ENCODE assay signal across 21 mouse cellular contexts in genomic region chr4:115701468-115701867, GRCm38 (mm10). TPM values are rescaled to one million over a fixed set of nuclear protein-coding genes. Genes with fewer than 3 reads are reported as not detected.
A peak's percentile ranks its signal among the peaks of the same experiment; 100 is the strongest.
DNase-seq lines count a peak whose midpoint lies in the region; TF ChIP-seq lines count a peak whose summit lies in the region.
"Had no signal": no experiment of that assay in that cellular context is flagged by ENCODE, and none has a peak within 500 bp of the region (broad histone marks: within the 10 kb centered on the region; RNA-seq: fewer than 3 reads in every experiment).

No protein-coding gene starts in this region.

- intact Hi-C loops in gastrocnemius, adult 2 months (cut with DNase I): loop anchor here (5.0 kb wide), 1 partner anchor 54 kb away; the partner anchor contains the start of gene Cyp4b1
- intact Hi-C loops in gastrocnemius, postnatal 14 days (cut with DNase I; ENCODE audit: low total_unique reads): loop anchor here (10.0 kb wide), 1 partner anchor 227 kb away; no protein-coding TSS in a partner anchor
- intact Hi-C loops in heart, postnatal 25 days (cut with DNase I): no loop called here

- DNase-seq in gastrocnemius, adult 2 months: peak; percentile 16
- no peak for DNase-seq in gastrocnemius, postnatal 14 days
- DNase-seq in heart, adult 8-10 months (ENCODE audit: low spot score): peak; percentile 55
- no peak for DNase-seq in heart, postnatal 25 days (ENCODE audit: low spot score)
- peak; percentile 24 for DNase-seq in kidney, postnatal 14 days
- no peak for DNase-seq in kidney, adult 8-10 months
- DNase-seq in urinary bladder, postnatal 10 days (ENCODE audit: low spot score): no peak
- DNase-seq: adrenal gland, postnatal 14 days; cerebellum, adult 18-20 months; cerebellum, adult 9-11 months; embryo, embryonic 11 days; gastrocnemius, postnatal 10 days; kidney, adult 18-20 months had no signal

- no peak for TF ChIP-seq CTCF in gastrocnemius, adult 2 months (IDR thresholded peaks at IDR 0.05)

- H3K4me3 ChIP-seq in gastrocnemius, adult 2 months: no peak overlapping the region
- H3K4me3 ChIP-seq: embryonic facial prominence, embryonic 15.5 days; erythroblast, embryonic 14.5 days; forebrain, embryonic 10.5 days; hindbrain, embryonic 10.5 days; intestine, embryonic 15.5 days had no signal

- no peak overlapping the region; the same call in 1 of the 2 replicates for H3K27ac ChIP-seq in gastrocnemius, adult 2 months
- H3K27ac ChIP-seq: embryonic facial prominence, embryonic 15.5 days; forebrain, embryonic 10.5 days; hindbrain, embryonic 10.5 days; hindbrain, embryonic 14.5 days; intestine, embryonic 15.5 days had no signal

RNA-seq across cellular contexts. Expression of gene Efcab14, which starts 36.1 kb away (rescaled TPM):
- 10 to 100 TPM; 35.7 to 49.5 TPM for total RNA-seq in gastrocnemius, adult 2 months (2021)
- 10 to 100 TPM; 25.0 to 27.2 TPM for total RNA-seq in gastrocnemius, postnatal 14 days (2021)
- 10 to 100 TPM; 39.9 to 43.2 (median 42.3) TPM for total RNA-seq in heart, adult 8-10 months (2022)
- total RNA-seq in heart, postnatal 25 days (2021): 10 to 100 TPM; 33.4 to 37.0 TPM

RNA-seq across cellular contexts. Expression of gene Cyp4b1, which starts 53.9 kb away (rescaled TPM):
- 1 to 10 TPM; 2.6 to 4.5 TPM for total RNA-seq in gastrocnemius, adult 2 months (2021)
- total RNA-seq in gastrocnemius, postnatal 14 days (2021): 1 to 10 TPM; 1.7 to 3.1 TPM
- 10 to 100 TPM; 26.4 to 38.4 (median 34.4) TPM for total RNA-seq in heart, adult 8-10 months (2022)
- total RNA-seq in heart, postnatal 25 days (2021): 10 to 100 TPM; 22.8 to 27.9 TPM
- total RNA-seq: CH12.LX; granulocyte monocyte progenitor cell, adult 5-6 weeks had no signal

Comparison
In these comparisons a context has a peak if more than half of its experiments do, and no peak if none do; other contexts are left out.
1. DNase-seq: peak in gastrocnemius, adult 2 months (single experiment), heart, adult 8-10 months (single experiment) and kidney, postnatal 14 days (single experiment); none in gastrocnemius, postnatal 14 days (single experiment), heart, postnatal 25 days (single experiment), kidney, adult 8-10 months (0 of 2) and urinary bladder, postnatal 10 days (single experiment).
2. RNA of gene Cyp4b1, which starts 53.9 kb away (total RNA-seq): 26.4 to 38.4 TPM in heart, adult 8-10 months and 22.8 to 27.9 TPM in heart, postnatal 25 days; 2.6 to 4.5 TPM in gastrocnemius, adult 2 months and 1.7 to 3.1 TPM in gastrocnemius, postnatal 14 days; every median in the first group is over 4 times any median in the second.